Mouse (Mus musculus) embryonic facial prominence, embryonic 13.5 days (tissue): ENCODE data around the gene Lcmt1. TPM values are rescaled to one million over a fixed set of nuclear protein-coding genes. Genes with fewer than 3 reads are reported as not detected.

Experiments used
- ATAC-seq: fragments of 200-750 bp; cut with Nextera tagmentation; 2 replicates; pipeline ENCODE4 v1.8.0; 2017; ENCODE audit warnings: low read depth; ENCODE audit not compliant: insufficient number of reproducible peaks, insufficient read depth, low FRiP score, low TSS enrichment
- H3K27ac ChIP-seq: fragments of 300-500 bp; sonication (generic); 2 replicates; pipeline ENCODE4 v1.5.1; 2015; ENCODE audit warnings: moderate library complexity, mild to moderate bottlenecking, inconsistent platforms
- H3K27me3 ChIP-seq: fragments of 300-500 bp; sonication (generic); 2 replicates; pipeline ENCODE4 v1.6.1; 2015; ENCODE audit warnings: mild to moderate bottlenecking, inconsistent platforms
- H3K36me3 ChIP-seq: fragments of 300-500 bp; sonication (generic); 2 replicates; pipeline ENCODE4 v1.6.1; 2015; ENCODE audit warnings: mild to moderate bottlenecking, inconsistent platforms
- H3K4me1 ChIP-seq: fragments of 300-500 bp; sonication (generic); 2 replicates; pipeline ENCODE4 v1.6.1; 2015; ENCODE audit warnings: inconsistent platforms
- H3K4me2 ChIP-seq: fragments of 300-500 bp; sonication (generic); 2 replicates; pipeline ENCODE4 v1.6.1; 2015; ENCODE audit warnings: moderate library complexity, mild to moderate bottlenecking, inconsistent platforms
- H3K4me3 ChIP-seq: fragments of 300-500 bp; sonication (generic); 2 replicates; pipeline ENCODE4 v1.5.1; 2015; ENCODE audit warnings: mild to moderate bottlenecking, inconsistent platforms
- H3K9ac ChIP-seq: fragments of 300-500 bp; sonication (generic); 2 replicates; pipeline ENCODE4 v1.6.1; 2015; ENCODE audit warnings: mild to moderate bottlenecking, inconsistent platforms
- H3K9me3 ChIP-seq: fragments of 300-500 bp; sonication (generic); 2 replicates; pipeline ENCODE4 v1.6.1; 2016; ENCODE audit warnings: inconsistent platforms
- WGBS: fragments of 180-500 bp; shearing (Covaris S2); methylation state at CpG from one replicate; pipeline ENCODE4 v1.1.7; 2015; ENCODE audit warnings: mixed read lengths; 5-methylcytosine and 5-hydroxymethylcytosine counted together
- polyA plus RNA-seq: library from polyadenylated mRNA; unstranded; fragments of >200 nt; fragmentation: Nextera tagmentation; extraction: Ambion mirVana; gene quantifications from 2 replicates; pipeline ENCODE4 v1.2.1, GENCODE M21; 2015

The Lcmt1 gene
- polyA plus RNA-seq, 1 experiment from 2014 or later = 50.2 TPM

- no peaks in the 10 kb centered on the region for H3K4me1 ChIP-seq
- no peak overlapping the region for H3K9ac ChIP-seq
- no peak overlapping the region for H3K4me3 ChIP-seq
- peaks cover 53% of the 10 kb centered on the region for H3K36me3 ChIP-seq
- H3K27ac ChIP-seq = no peak overlapping the region
- H3K27me3 ChIP-seq = no peaks in the 10 kb centered on the region
- H3K4me2 ChIP-seq = no peak overlapping the region
- no peaks in the 10 kb centered on the region for H3K9me3 ChIP-seq
- 87% methylated on average over 3 of the region's 3 CpGs for WGBS
- ATAC-seq = no peak
Measured at GRCm38 (mm10) chr7:123405619-123406018, 36.0 kb downstream of the Lcmt1 start.

- 87% methylated on average over 4 of the region's 4 CpGs for WGBS
- Histone ChIP-seq H3K27ac (no peak overlapping the region), H3K36me3 (peaks cover 59% of the 10 kb centered on the region), H3K27me3 (no peaks in the 10 kb centered on the region), H3K4me1 (no peaks in the 10 kb centered on the region), H3K4me3 (no peak overlapping the region), H3K9me3 (no peaks in the 10 kb centered on the region), H3K4me2 (no peak overlapping the region), H3K9ac (no peak overlapping the region)
- no peak for ATAC-seq
Measured at GRCm38 (mm10) chr7:123406988-123407387, 37.4 kb downstream of the Lcmt1 start.

DNA sequence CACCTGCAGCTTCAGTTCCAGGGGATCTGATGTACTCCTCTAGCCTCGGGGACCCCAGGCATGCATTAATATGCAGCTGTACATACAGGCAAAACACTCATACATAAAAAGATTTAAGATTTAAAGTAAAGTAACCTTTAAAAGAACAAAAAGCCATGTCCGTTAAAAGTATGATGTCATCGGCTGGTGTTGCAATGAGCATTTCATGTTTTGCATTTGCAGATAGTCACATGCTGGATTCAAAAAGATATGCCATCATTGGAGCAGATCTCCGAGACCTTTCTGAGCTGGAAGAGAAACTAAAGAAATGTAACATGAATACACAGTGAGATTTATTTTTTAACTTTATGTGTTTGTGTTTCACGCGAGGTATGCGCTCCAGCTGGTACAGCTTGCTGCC, 40.9 kb downstream of the Lcmt1 start:
- H3K36me3 ChIP-seq = peaks cover 40% of the 10 kb centered on the region
- H3K27me3 ChIP-seq = no peaks in the 10 kb centered on the region
- H3K4me2 ChIP-seq = no peak overlapping the region
- 90% methylated on average over 7 of the region's 7 CpGs for WGBS
- no peaks in the 10 kb centered on the region for H3K9me3 ChIP-seq
- H3K4me1 ChIP-seq = no peaks in the 10 kb centered on the region
- no peak for ATAC-seq
- no peak overlapping the region for H3K4me3 ChIP-seq
- H3K27ac ChIP-seq = no peak overlapping the region
- H3K9ac ChIP-seq = no peak overlapping the region

GRCm38 (mm10) chr7:123411109-123411508, 41.5 kb downstream of the Lcmt1 start:
- no peak for ATAC-seq

DNA sequence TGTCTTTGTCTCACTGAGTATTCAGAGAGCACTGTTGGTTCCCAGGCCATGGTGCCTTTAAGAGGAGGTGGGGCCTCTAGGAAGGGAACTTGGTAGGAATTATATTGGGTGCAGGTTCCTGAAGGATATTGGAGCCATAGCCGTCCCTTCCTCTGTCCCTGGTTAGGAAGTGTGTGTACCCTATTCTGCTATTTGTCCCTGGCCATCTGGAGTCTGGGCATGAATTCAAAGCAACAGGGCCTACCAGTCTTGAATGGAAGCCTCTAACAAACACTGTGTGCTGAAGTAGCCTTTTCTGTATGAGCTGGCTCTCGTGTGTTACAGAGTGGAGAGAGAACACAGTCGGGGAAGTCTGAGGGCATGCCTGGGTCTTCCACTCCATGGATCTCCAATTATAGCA, 42.6 kb downstream of the Lcmt1 start:
- H3K4me3 ChIP-seq = no peak overlapping the region
- H3K4me2 ChIP-seq = no peak overlapping the region
- no peaks in the 10 kb centered on the region for H3K27me3 ChIP-seq
- H3K9me3 ChIP-seq = no peaks in the 10 kb centered on the region
- ATAC-seq = no peak
- no peak overlapping the region for H3K27ac ChIP-seq
- no peaks in the 10 kb centered on the region for H3K4me1 ChIP-seq
- no peak overlapping the region for H3K9ac ChIP-seq
- WGBS = 88% methylated on average over 3 of the region's 3 CpGs
- peaks cover 28% of the 10 kb centered on the region for H3K36me3 ChIP-seq

More at GRCm38 (mm10) chr7:123411109-123411508, 41.5 kb downstream of the Lcmt1 start:
- Histone ChIP-seq H3K4me3 (no peak overlapping the region), H3K4me1 (no peaks in the 10 kb centered on the region), H3K27me3 (no peaks in the 10 kb centered on the region), H3K9ac (no peak overlapping the region), H3K9me3 (no peaks in the 10 kb centered on the region), H3K4me2 (no peak overlapping the region), H3K36me3 (peaks cover 34% of the 10 kb centered on the region), H3K27ac (no peak overlapping the region)
- 90% methylated on average over 1 of the region's 1 CpGs for WGBS

DNA sequence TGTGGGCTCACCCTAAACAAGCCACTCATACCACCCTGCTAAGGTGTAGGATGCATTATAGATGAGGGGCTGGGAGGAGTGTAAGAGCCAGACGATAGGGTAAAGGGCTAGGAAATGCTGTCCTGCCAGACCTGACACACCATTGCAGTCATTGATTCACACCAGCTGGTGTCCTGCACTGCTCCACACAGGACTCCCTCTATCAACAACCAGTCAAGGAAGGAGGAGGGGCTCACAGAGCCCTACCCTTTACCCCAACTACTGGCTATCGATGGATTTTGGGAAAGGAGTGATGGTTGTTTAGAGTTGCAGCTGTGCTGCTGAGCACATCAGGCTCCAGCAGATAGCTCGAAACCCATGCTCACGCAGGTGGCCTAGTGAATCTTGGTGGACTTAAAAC, 47.2 kb downstream of the Lcmt1 start:
- Histone ChIP-seq H3K4me2 (no peak overlapping the region), H3K27me3 (no peaks in the 10 kb centered on the region), H3K36me3 (peaks cover 50% of the 10 kb centered on the region), H3K27ac (no peak overlapping the region), H3K4me3 (no peak overlapping the region), H3K9ac (no peak overlapping the region), H3K4me1 (no peaks in the 10 kb centered on the region), H3K9me3 (no peaks in the 10 kb centered on the region)
- 74% methylated on average over 4 of the region's 4 CpGs for WGBS
- ATAC-seq = no peak

DNA sequence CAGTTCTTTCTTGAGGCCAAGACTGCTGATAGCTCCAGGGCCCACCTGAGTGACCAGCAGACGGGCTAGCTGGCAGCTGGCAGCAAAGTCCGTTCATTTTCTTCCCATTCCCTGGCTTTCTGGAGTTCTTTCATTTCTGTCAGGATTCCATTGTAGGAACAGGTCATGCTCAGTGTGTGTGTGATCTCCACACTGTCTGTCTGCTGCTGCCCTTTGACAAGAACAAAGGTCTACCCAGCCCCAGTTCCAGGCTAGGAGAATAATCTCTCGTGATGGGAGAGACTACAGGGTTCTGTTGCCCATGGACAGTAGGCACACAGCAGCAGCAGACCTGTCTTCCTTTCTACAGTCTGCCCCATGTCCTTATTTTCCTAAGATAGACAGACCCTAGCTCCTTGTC, 48.1 kb downstream of the Lcmt1 start:
- H3K27ac ChIP-seq = no peak overlapping the region
- H3K9me3 ChIP-seq = no peaks in the 10 kb centered on the region
- H3K36me3 ChIP-seq = peaks cover 54% of the 10 kb centered on the region
- no peaks in the 10 kb centered on the region for H3K27me3 ChIP-seq
- 91% methylated on average over 3 of the region's 3 CpGs for WGBS
- no peak overlapping the region for H3K4me3 ChIP-seq
- no peaks in the 10 kb centered on the region for H3K4me1 ChIP-seq
- no peak overlapping the region for H3K4me2 ChIP-seq
- H3K9ac ChIP-seq = no peak overlapping the region
- ATAC-seq = no peak

GRCm38 (mm10) chr7:123419984-123420383, 50.4 kb downstream of the Lcmt1 start:
- no peak overlapping the region for H3K27ac ChIP-seq
- no peak overlapping the region for H3K4me2 ChIP-seq
- 93% methylated on average over 4 of the region's 4 CpGs for WGBS
- H3K36me3 ChIP-seq = peaks cover 66% of the 10 kb centered on the region
- no peak overlapping the region for H3K4me3 ChIP-seq
- H3K9me3 ChIP-seq = no peaks in the 10 kb centered on the region
- H3K27me3 ChIP-seq = no peaks in the 10 kb centered on the region
- no peaks in the 10 kb centered on the region for H3K4me1 ChIP-seq
- H3K9ac ChIP-seq = no peak overlapping the region
- no peak for ATAC-seq

DNA sequence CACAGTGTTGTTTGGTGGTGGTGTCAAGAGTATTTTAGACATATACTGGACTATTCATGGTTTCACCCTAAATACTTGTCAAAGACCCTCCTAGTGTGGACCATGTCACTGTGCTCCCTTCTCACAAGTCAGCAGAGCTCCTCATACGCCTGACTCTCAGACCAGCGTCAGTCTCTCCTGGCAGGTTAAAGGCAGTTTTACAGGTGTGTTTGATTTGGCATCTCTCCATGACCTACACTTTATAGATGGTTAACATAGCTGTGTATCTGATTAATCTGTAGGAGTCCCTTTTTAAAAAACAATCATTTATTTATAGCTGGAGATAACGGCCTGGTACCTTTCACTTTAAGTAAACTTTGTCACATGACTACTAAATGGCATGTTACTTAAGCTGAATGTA, 52.4 kb downstream of the Lcmt1 start:
- H3K27me3 ChIP-seq = no peaks in the 10 kb centered on the region
- H3K27ac ChIP-seq = no peak overlapping the region
- H3K9ac ChIP-seq = no peak overlapping the region
- H3K9me3 ChIP-seq = no peaks in the 10 kb centered on the region
- H3K4me2 ChIP-seq = no peak overlapping the region
- H3K36me3 ChIP-seq = peaks cover 80% of the 10 kb centered on the region
- 93% methylated on average over 3 of the region's 3 CpGs for whole genome bisulfite sequencing
- no peak overlapping the region for H3K4me3 ChIP-seq
- no peak for ATAC-seq
- no peaks in the 10 kb centered on the region for H3K4me1 ChIP-seq

DNA sequence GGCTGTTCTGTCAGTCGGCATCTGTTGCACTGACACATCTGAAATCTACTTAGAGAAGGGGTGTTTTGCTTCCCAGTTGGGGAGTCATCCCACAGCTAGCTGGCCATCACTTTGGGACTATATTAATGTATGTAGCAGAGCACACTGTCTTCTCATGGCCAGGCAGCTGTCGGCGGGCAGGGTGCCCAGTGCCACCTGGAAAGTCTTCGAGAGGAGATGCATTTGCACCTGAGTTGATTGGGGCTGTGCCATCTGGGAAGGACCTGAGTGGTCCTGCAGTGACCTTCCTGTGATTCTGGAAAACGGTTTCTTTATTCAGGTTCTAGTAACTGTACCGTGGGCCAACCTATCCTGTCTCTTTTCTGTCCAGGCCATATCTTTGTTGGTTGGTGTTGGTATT, 54.7 kb downstream of the Lcmt1 start:
- Histone ChIP-seq H3K9me3 (no peaks in the 10 kb centered on the region), H3K27ac (no peak overlapping the region), H3K9ac (no peak overlapping the region), H3K4me3 (no peak overlapping the region), H3K36me3 (peaks cover 74% of the 10 kb centered on the region), H3K27me3 (no peaks in the 10 kb centered on the region), H3K4me2 (no peak overlapping the region), H3K4me1 (no peaks in the 10 kb centered on the region)
- 93% methylated on average over 6 of the region's 6 CpGs for WGBS
- no peak for ATAC-seq

GRCm38 (mm10) chr7:123425134-123425757, 55.7 kb downstream of the Lcmt1 start:
- H3K9me3 ChIP-seq = no peaks in the 10 kb centered on the region
- peaks cover 73% of the 10 kb centered on the region for H3K36me3 ChIP-seq
- no peak for ATAC-seq
- no peaks in the 10 kb centered on the region for H3K4me1 ChIP-seq
- no peak overlapping the region for H3K9ac ChIP-seq
- WGBS = 88% methylated on average over 6 of the region's 6 CpGs
- H3K27ac ChIP-seq = no peak overlapping the region
- no peak overlapping the region for H3K4me2 ChIP-seq
- H3K4me3 ChIP-seq = no peak overlapping the region
- no peaks in the 10 kb centered on the region for H3K27me3 ChIP-seq

DNA sequence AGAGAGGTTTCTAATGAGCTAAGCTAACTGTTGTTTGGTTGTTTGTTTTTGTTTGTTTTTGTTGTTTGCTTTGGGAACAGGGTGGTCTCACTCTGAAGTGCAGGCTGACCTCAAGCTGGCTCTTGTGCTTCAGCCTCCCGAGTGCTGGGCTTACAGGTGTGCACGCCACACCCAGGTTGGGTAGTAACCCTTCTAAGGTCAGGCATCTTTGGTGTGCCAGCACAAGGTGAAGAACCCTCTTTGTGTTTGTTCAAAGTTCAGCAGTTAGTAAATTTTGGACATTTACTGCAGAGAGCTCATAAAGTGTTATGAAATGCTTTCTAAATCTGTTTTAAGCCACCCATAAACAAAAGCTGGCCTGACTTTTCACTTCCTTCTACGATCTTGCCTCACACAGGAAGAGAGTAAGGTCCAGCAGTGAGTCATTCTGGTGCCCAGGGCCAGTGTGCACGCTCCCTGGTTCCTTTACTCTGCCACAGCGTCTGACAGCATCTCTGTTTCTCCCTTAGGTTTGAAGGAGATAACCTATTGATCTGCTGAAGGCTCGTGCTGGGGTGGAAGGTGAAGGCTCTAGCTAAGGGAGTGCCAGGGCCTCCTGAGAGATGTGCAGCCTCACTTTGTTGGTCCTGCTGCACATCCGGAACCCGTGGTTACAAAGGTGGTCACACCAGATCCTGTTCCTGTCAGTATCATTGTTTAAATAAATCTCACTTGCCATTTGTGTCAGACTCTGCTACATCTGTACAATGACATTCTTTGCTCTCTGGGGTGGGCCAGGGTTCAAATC, 60.2 kb downstream of the Lcmt1 start:
- Histone ChIP-seq H3K27me3 (no peaks in the 10 kb centered on the region), H3K9ac (no peak overlapping the region), H3K4me1 (no peaks in the 10 kb centered on the region), H3K36me3 (peaks cover 55% of the 10 kb centered on the region), H3K4me3 (no peak overlapping the region), H3K4me2 (no peak overlapping the region), H3K9me3 (no peaks in the 10 kb centered on the region), H3K27ac (no peak overlapping the region)
- 84% methylated on average over 8 of the region's 8 CpGs for WGBS
- ATAC-seq = no peak
